Mouse (Mus musculus): ENCODE results near the gene Clec2g.

DNA sequence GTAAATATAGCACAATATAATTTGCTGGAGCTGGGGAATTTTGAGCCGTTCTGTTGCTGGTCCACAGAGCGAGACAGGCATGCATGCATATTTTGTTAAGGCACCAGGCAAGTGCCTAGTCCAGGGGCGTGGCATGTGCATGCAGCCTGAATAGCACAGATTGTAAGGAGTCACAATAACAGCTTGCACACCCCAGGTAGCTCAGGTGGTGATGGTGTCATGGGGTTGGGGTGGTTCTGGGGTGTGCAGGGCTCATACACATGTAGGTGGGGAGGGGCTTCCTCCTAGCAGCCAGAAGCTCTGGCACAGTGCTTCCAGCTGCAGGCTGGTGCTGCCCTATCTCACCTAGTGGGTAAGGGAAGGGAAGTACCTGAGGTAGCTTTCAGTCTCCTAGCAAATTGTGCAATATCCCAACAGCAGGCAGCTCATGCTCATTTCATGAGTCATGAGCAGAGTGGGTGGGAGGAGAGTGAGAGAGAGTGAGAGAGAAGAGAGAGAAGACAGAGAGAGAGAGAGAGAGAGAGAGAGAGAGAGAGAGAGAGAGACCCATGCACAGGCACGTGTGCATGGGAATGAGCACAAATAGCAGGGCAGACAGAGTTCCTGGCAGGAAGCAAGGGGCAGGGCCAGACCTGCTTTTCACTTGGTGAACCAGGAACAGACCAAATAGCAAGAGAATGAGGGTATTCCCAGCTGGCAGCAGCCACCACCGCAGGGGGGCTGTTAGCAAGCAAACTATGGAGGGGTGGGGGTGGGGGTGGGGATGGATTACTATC, 7.7 kb downstream of the Clec2g start:
- no peak for TF ChIP-seq CTCF (IDR thresholded peaks at IDR 0.05; ENCODE audit: extremely low read depth, insufficient read depth, insufficient read length, insufficient replicate concordance)
- no peak for TF ChIP-seq POLR2A (IDR thresholded peaks at IDR 0.05; ENCODE audit: low read depth, low read length)

Measured in spleen, adult 2 months (tissue).